19 mouse cellular contexts compared by ENCODE assay signal in the genomic region with DNA sequence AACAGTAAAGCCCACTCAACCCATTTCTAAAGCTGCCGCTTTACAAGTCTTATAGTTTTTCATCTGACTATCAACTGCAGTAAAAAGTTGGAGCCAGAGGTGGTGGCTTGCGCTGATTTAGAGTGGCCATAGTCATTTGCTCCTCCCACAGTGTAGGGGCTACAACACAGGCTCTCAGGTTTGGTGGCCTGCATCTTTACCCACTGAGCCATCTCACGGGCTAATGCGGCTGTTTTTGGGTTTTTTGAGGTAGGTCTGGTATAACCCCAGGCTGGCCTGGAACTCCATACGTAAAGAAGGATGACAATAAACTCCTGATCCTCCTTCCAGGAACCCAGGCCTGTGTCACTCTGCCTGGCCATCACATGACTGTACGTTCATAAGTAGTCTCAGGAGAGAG. TPM values are rescaled to one million over a fixed set of nuclear protein-coding genes. Genes with fewer than 3 reads are reported as not detected.
A peak's percentile ranks its signal among the peaks of the same experiment; 100 is the strongest.
DNase-seq lines count a peak whose midpoint lies in the region; ATAC-seq lines count a peak whose summit lies in the region.
"Had no signal": no experiment of that assay in that cellular context is flagged by ENCODE, and none has a peak within 500 bp of the region (broad histone marks: within the 10 kb centered on the region; RNA-seq: fewer than 3 reads in every experiment).

No protein-coding gene starts in this region.

- H3K9me3 ChIP-seq in forebrain, embryonic 10.5 days = no peaks in the 10 kb centered on the region
- H3K9me3 ChIP-seq in forebrain, embryonic 13.5 days (replicated peaks) = no peaks in the 10 kb centered on the region
- H3K9me3 ChIP-seq in midbrain, embryonic 11.5 days (ENCODE audit: control insufficient read depth, low read length) = no peaks in the 10 kb centered on the region
- no peaks in the 10 kb centered on the region for H3K9me3 ChIP-seq in midbrain, embryonic 13.5 days
- no peaks in the 10 kb centered on the region for H3K9me3 ChIP-seq in limb, embryonic 10.5 days (replicated peaks)
- H3K9me3 ChIP-seq: embryonic facial prominence, embryonic 10.5 days; embryonic facial prominence, embryonic 12.5 days; forebrain, embryonic 12.5 days; forebrain, embryonic 15.5 days had no signal

- DNase-seq in forebrain, embryonic 10.5 days (ENCODE audit: extremely low spot score, low spot score) = no peak
- peak; percentile 60 for DNase-seq in midbrain, embryonic 11.5 days (ENCODE audit: low spot score, missing footprints)
- peak; percentile 23 for DNase-seq in limb, embryonic 10.5 days (ENCODE audit: low spot score)
- DNase-seq in T-cell, adult 2 months (ENCODE audit: low spot score) = no peak
- DNase-seq: adrenal gland, adult 8-10 months; adrenal gland, postnatal 14 days; adrenal gland, postnatal 36 days; cerebellum, adult 11-12 months; cerebellum, adult 2 months; cerebellum, adult 9-10 months; cerebellum, postnatal 25 days; forebrain, postnatal 0 days had no signal

- no peak overlapping the region for H3K4me3 ChIP-seq in forebrain, embryonic 10.5 days
- H3K4me3 ChIP-seq in forebrain, embryonic 13.5 days = no peak overlapping the region
- no peak overlapping the region for H3K4me3 ChIP-seq in midbrain, embryonic 11.5 days (ENCODE audit: low read depth, low read length)
- no peak overlapping the region for H3K4me3 ChIP-seq in midbrain, embryonic 13.5 days (replicated peaks)
- no peak overlapping the region for H3K4me3 ChIP-seq in limb, embryonic 10.5 days
- H3K4me3 ChIP-seq: embryonic facial prominence, embryonic 12.5 days had no signal

- no peak overlapping the region for H3K4me2 ChIP-seq in forebrain, embryonic 13.5 days
- H3K4me2 ChIP-seq in midbrain, embryonic 11.5 days = no peak overlapping the region
- H3K4me2 ChIP-seq in midbrain, embryonic 13.5 days (replicated peaks) = no peak overlapping the region

- no peak overlapping the region for H3K9ac ChIP-seq in forebrain, embryonic 13.5 days
- H3K9ac ChIP-seq in midbrain, embryonic 11.5 days (ENCODE audit: low read length) = no peak overlapping the region
- H3K9ac ChIP-seq in midbrain, embryonic 13.5 days (replicated peaks) = no peak overlapping the region
- H3K9ac ChIP-seq: embryonic facial prominence, embryonic 12.5 days; forebrain, embryonic 12.5 days; forebrain, embryonic 15.5 days; forebrain, postnatal 0 days had no signal

- peaks cover 3% of the 10 kb centered on the region; the same call in 1 of the 2 replicates for H3K36me3 ChIP-seq in forebrain, embryonic 10.5 days (replicated peaks)
- no peaks in the 10 kb centered on the region for H3K36me3 ChIP-seq in forebrain, embryonic 13.5 days (ENCODE audit: poor library complexity, severe bottlenecking)
- no peaks in the 10 kb centered on the region for H3K36me3 ChIP-seq in midbrain, embryonic 11.5 days (ENCODE audit: control insufficient read depth, insufficient read depth, low read length)
- no peaks in the 10 kb centered on the region for H3K36me3 ChIP-seq in midbrain, embryonic 13.5 days
- H3K36me3 ChIP-seq in limb, embryonic 10.5 days = peaks cover 5% of the 10 kb centered on the region
- H3K36me3 ChIP-seq: embryonic facial prominence, embryonic 12.5 days; forebrain, embryonic 12.5 days; forebrain, embryonic 15.5 days had no signal

- WGBS in forebrain, embryonic 10.5 days = 89% methylated on average over 6 of the region's 6 CpGs
- WGBS in forebrain, embryonic 13.5 days = 93% methylated on average over 6 of the region's 6 CpGs
- 95% methylated on average over 6 of the region's 6 CpGs for WGBS in midbrain, embryonic 11.5 days
- 93% methylated on average over 6 of the region's 6 CpGs for WGBS in midbrain, embryonic 13.5 days
- 96% methylated on average over 6 of the region's 6 CpGs for WGBS in limb, embryonic 10.5 days

- H3K27me3 ChIP-seq in forebrain, embryonic 10.5 days (ENCODE audit: poor library complexity, severe bottlenecking) = no peaks in the 10 kb centered on the region
- no peaks in the 10 kb centered on the region for H3K27me3 ChIP-seq in forebrain, embryonic 13.5 days
- no peaks in the 10 kb centered on the region for H3K27me3 ChIP-seq in midbrain, embryonic 11.5 days (ENCODE audit: control insufficient read depth, insufficient read depth, low read length)
- no peaks in the 10 kb centered on the region for H3K27me3 ChIP-seq in midbrain, embryonic 13.5 days
- H3K27me3 ChIP-seq in limb, embryonic 10.5 days (ENCODE audit: low read depth, poor library complexity, severe bottlenecking) = no peaks in the 10 kb centered on the region
- H3K27me3 ChIP-seq: embryonic facial prominence, embryonic 12.5 days; forebrain, embryonic 12.5 days; forebrain, embryonic 15.5 days had no signal

- peak overlapping the region; percentile 48; the same call in 1 of the 2 replicates for H3K27ac ChIP-seq in forebrain, embryonic 10.5 days
- H3K27ac ChIP-seq in forebrain, embryonic 13.5 days = no peak overlapping the region
- no peak overlapping the region for H3K27ac ChIP-seq in midbrain, embryonic 11.5 days (ENCODE audit: low read depth, low read length)
- H3K27ac ChIP-seq in midbrain, embryonic 13.5 days = no peak overlapping the region
- no peak overlapping the region for H3K27ac ChIP-seq in limb, embryonic 10.5 days
- H3K27ac ChIP-seq: forebrain, embryonic 15.5 days had no signal

- H3K4me1 ChIP-seq in forebrain, embryonic 10.5 days = peaks cover 29% of the 10 kb centered on the region
- peaks cover 25% of the 10 kb centered on the region for H3K4me1 ChIP-seq in forebrain, embryonic 13.5 days
- peaks cover 18% of the 10 kb centered on the region for H3K4me1 ChIP-seq in midbrain, embryonic 11.5 days (ENCODE audit: control insufficient read depth, insufficient read depth, low read length)
- peaks cover 18% of the 10 kb centered on the region for H3K4me1 ChIP-seq in midbrain, embryonic 13.5 days (replicated peaks)
- H3K4me1 ChIP-seq in limb, embryonic 10.5 days = peaks cover 23% of the 10 kb centered on the region

- ATAC-seq in forebrain, embryonic 13.5 days = no peak
- no peak for ATAC-seq in midbrain, embryonic 11.5 days (ENCODE audit: low FRiP score)
- no peak for ATAC-seq in midbrain, embryonic 13.5 days
- ATAC-seq: activated CD4-positive, CD25-positive, alpha-beta regulatory T cell, adult 4 months; forebrain, embryonic 15.5 days; forebrain, postnatal 0 days had no signal

RNA-seq across cellular contexts. Expression of a gene that starts 2.1 kb away (rescaled TPM):
- 19.7 and 19.8 TPM in 2 replicates for polyA plus RNA-seq in forebrain, embryonic 10.5 days (2016; fragmentation: Nextera tagmentation; extraction: Ambion mirVana)
- 11.9 and 12.5 TPM in 2 replicates for polyA plus RNA-seq in forebrain, embryonic 13.5 days (2015; fragmentation: Nextera tagmentation; extraction: Ambion mirVana)
- polyA plus RNA-seq in midbrain, embryonic 11.5 days (2014; fragmentation: Nextera tagmentation; extraction: Ambion mirVana) = 15.5 and 18.2 TPM in 2 replicates
- 9.4 and 9.8 TPM in 2 replicates for polyA plus RNA-seq in midbrain, embryonic 13.5 days (2015; fragmentation: Nextera tagmentation; extraction: Ambion mirVana)
- 12.0 and 13.1 TPM in 2 replicates for polyA plus RNA-seq in limb, embryonic 10.5 days (2016; fragmentation: Nextera tagmentation; extraction: Ambion mirVana)

Comparison
In these comparisons a context has a peak if more than half of its experiments do, and no peak if none do; other contexts are left out.
1. DNase-seq: peak in midbrain, embryonic 11.5 days (single experiment) and limb, embryonic 10.5 days (single experiment); none in forebrain, embryonic 10.5 days (single experiment) and T-cell, adult 2 months (single experiment).